Mouse (Mus musculus): ENCODE measurements around the gene Epor. TPM values are rescaled to one million over a fixed set of nuclear protein-coding genes. Genes with fewer than 3 reads are reported as not detected.
A peak's percentile ranks its signal among the peaks of the same experiment; 100 is the strongest.

Gene Epor
- total and polyA plus RNA-seq, 3 experiments: 0.20 to 2.0 TPM; not detected in 1

GRCm38 (mm10) chr9:21962416-21963059 lies 768 bp downstream of the Epor start:
- H3K36me3 ChIP-seq (replicated peaks in 1 of 2; ENCODE audit: control insufficient read depth in 1 of 2, insufficient read depth in 1 of 2, low read length in 1 of 2): peaks cover 2 to 3% of the 10 kb centered on the region in 2 experiments
- H3K9me3 ChIP-seq (replicated peaks; ENCODE audit: low read length): no peaks in the 10 kb centered on the region
- in situ Hi-C loops (cut with MboI; ENCODE audit: low pct_ligation_motif_present, low pct_unique_long_range_greater_than_20kb, low sequenced_read_pairs) (loop anchor here (5.0 kb wide), 1 partner anchor 40 kb away; the partner anchor contains the start of genes Ccdc151 and Prkcsh), dilution Hi-C loops (cut with MboI; ENCODE audit: extremely low pct_ligation_motif_present, extremely low pct_unique_long_range_greater_than_20kb, low sequenced_read_pairs) (no loop called here)
- TF ChIP-seq TBP (conservative IDR thresholded peaks at IDR 0.05; ENCODE audit: low read depth, low read length) (no peak), CTCF (conservative IDR thresholded peaks at IDR 0.05 in 1 of 2, IDR thresholded peaks at IDR 0.05 in 1 of 2; ENCODE audit: low read depth in 2 of 2, low read length in 2 of 2) (peak in 1 of 2 experiments; percentile 9; a peak in 1 of 4 replicates), NRF1 (IDR thresholded peaks at IDR 0.05; ENCODE audit: low read depth, low read length) (peak; percentile 64), RCOR1 (conservative IDR thresholded peaks at IDR 0.05; ENCODE audit: low read depth, low read length) (no peak), SMC3 (IDR thresholded peaks at IDR 0.05; ENCODE audit: low read depth, low read length) (no peak), POLR2A (IDR thresholded peaks at IDR 0.05; ENCODE audit: low read depth, low read length) (no peak)
- peak overlapping the region; percentile 85 for H3K4me2 ChIP-seq (ENCODE audit: insufficient read depth, low read depth, poor library complexity, severe bottlenecking)
- H3K27ac ChIP-seq (ENCODE audit: insufficient read depth, low read depth): no peak overlapping the region
- H3K4me1 ChIP-seq (ENCODE audit: control insufficient read depth in 1 of 2, insufficient read depth in 2 of 2): peaks cover 7 to 11% of the 10 kb centered on the region in 2 experiments; a peak in 3 of 4 replicates
- no peak for DNase-seq (ENCODE audit: extremely low read depth)
- H3K79me2 ChIP-seq (replicated peaks; ENCODE audit: control insufficient read depth, extremely low read depth, insufficient read depth, poor library complexity, severe bottlenecking): no peaks in the 10 kb centered on the region
- H3K9ac ChIP-seq (ENCODE audit: insufficient read depth, low read depth): peak overlapping the region; percentile 22; the same call in 1 of the 2 replicates
- peaks cover 51% of the 10 kb centered on the region for H3K27me3 ChIP-seq (replicated peaks)
- peak overlapping the region in 2 of 3 experiments; percentile 15 to 51 for H3K4me3 ChIP-seq (replicated peaks in 1 of 3; ENCODE audit: low read depth in 2 of 3, low read length in 2 of 3, poor library complexity in 1 of 3)

- TF ChIP-seq POLR2A (IDR thresholded peaks at IDR 0.05; ENCODE audit: low read depth, low read length): no peak
- no peak for TF ChIP-seq JUN (IDR thresholded peaks at IDR 0.05; ENCODE audit: insufficient read depth, low read depth, low read length)
- no peak for TF ChIP-seq SMC3 (IDR thresholded peaks at IDR 0.05; ENCODE audit: low read depth, low read length)
- TF ChIP-seq EP300 (IDR thresholded peaks at IDR 0.05; ENCODE audit: low read length): no peak
- TF ChIP-seq UBTF (IDR thresholded peaks at IDR 0.05; ENCODE audit: low read depth, low read length): no peak
- no peak for TF ChIP-seq CHD1 (IDR thresholded peaks at IDR 0.05; ENCODE audit: low read depth, low read length)
- no peak for TF ChIP-seq MYC (IDR thresholded peaks at IDR 0.05; ENCODE audit: low read depth, low read length)
- no peak for TF ChIP-seq JUND (conservative IDR thresholded peaks at IDR 0.05; ENCODE audit: low read depth, low read length)
- TF ChIP-seq GABPA (IDR thresholded peaks at IDR 0.05; ENCODE audit: insufficient replicate concordance, low read depth, low read length): no peak
- TF ChIP-seq BHLHE40 (IDR thresholded peaks at IDR 0.05; ENCODE audit: low read depth, low read length): no peak
- no peak for TF ChIP-seq RAD21 (IDR thresholded peaks at IDR 0.05; ENCODE audit: low read depth, low read length)
- TF ChIP-seq MAFK (IDR thresholded peaks at IDR 0.05; ENCODE audit: insufficient replicate concordance, low read length): no peak
- no peak for TF ChIP-seq SIN3A (IDR thresholded peaks at IDR 0.05; ENCODE audit: low read length)
- TF ChIP-seq ZNF384 (IDR thresholded peaks at IDR 0.05; ENCODE audit: low read depth, low read length): no peak
- Histone ChIP-seq H3K4me3 (replicated peaks in 1 of 3; ENCODE audit: low read depth in 2 of 3, low read length in 2 of 3, poor library complexity in 1 of 3) (peak overlapping the region in 2 of 3 experiments; percentile 15 to 51), H3K9ac (ENCODE audit: insufficient read depth, low read depth) (peak overlapping the region; percentile 22; the same call in 1 of the 2 replicates), H3K27ac (ENCODE audit: insufficient read depth, low read depth) (no peak overlapping the region), H3K4me1 (ENCODE audit: control insufficient read depth in 1 of 2, insufficient read depth in 2 of 2) (peaks cover 7 to 11% of the 10 kb centered on the region in 2 experiments; a peak in 3 of 4 replicates), H3K9me3 (replicated peaks; ENCODE audit: low read length) (no peaks in the 10 kb centered on the region), H3K36me3 (replicated peaks in 1 of 2; ENCODE audit: control insufficient read depth in 1 of 2, insufficient read depth in 1 of 2, low read length in 1 of 2) (peaks cover 3% of the 10 kb centered on the region in 2 experiments), H3K4me2 (ENCODE audit: insufficient read depth, low read depth, poor library complexity, severe bottlenecking) (peak overlapping the region; percentile 85), H3K79me2 (replicated peaks; ENCODE audit: control insufficient read depth, extremely low read depth, insufficient read depth, poor library complexity, severe bottlenecking) (no peaks in the 10 kb centered on the region), H3K27me3 (replicated peaks) (peaks cover 47% of the 10 kb centered on the region)
- in situ Hi-C loops (cut with MboI; ENCODE audit: low pct_ligation_motif_present, low pct_unique_long_range_greater_than_20kb, low sequenced_read_pairs): loop anchor here (5.0 kb wide), 1 partner anchor 40 kb away; the partner anchor contains the start of genes Ccdc151 and Prkcsh
- dilution Hi-C loops (cut with MboI; ENCODE audit: extremely low pct_ligation_motif_present, extremely low pct_unique_long_range_greater_than_20kb, low sequenced_read_pairs): no loop called here
- no peak for DNase-seq (ENCODE audit: extremely low read depth)
Measured at GRCm38 (mm10) chr9:21962010-21962409, 1.3 kb downstream of the Epor start.
